Mouse (Mus musculus) liver, embryonic 12.5 days (tissue): Measurements from ENCODE around the gene Gm48551. TPM values are rescaled to one million over a fixed set of nuclear protein-coding genes. Genes with fewer than 3 reads are reported as not detected.
A peak's percentile ranks its signal among the peaks of the same experiment; 100 is the strongest.

ENCODE experiments used
- ATAC-seq: fragments of 200-750 bp; cut with Nextera tagmentation; 2 replicates; pipeline ENCODE4 v1.8.0; 2017; ENCODE audit warnings: moderate number of reproducible peaks, mild to moderate bottlenecking, moderate library complexity
- H3K27ac ChIP-seq: fragments of 300-500 bp; sonication (generic); 2 replicates; pipeline ENCODE4 v1.5.1; 2016; ENCODE audit warnings: mild to moderate bottlenecking
- H3K27me3 ChIP-seq: fragments of 300-500 bp; sonication (generic); replicated peaks from 2 replicates; pipeline ENCODE4 v1.6.1; 2016; ENCODE audit warnings: mild to moderate bottlenecking, moderate library complexity
- H3K36me3 ChIP-seq: fragments of 300-500 bp; sonication (generic); 2 replicates; pipeline ENCODE4 v1.6.1; 2016; ENCODE audit warnings: mild to moderate bottlenecking, moderate library complexity
- H3K4me1 ChIP-seq: fragments of 300-500 bp; sonication (generic); 2 replicates; pipeline ENCODE4 v1.6.1; 2016
- H3K4me2 ChIP-seq: fragments of 300-500 bp; sonication (generic); 2 replicates; pipeline ENCODE4 v1.6.1; 2016; ENCODE audit warnings: mild to moderate bottlenecking, moderate library complexity
- H3K4me3 ChIP-seq: fragments of 300-500 bp; sonication (generic); 2 replicates; pipeline ENCODE4 v1.5.1; 2016; ENCODE audit warnings: mild to moderate bottlenecking, moderate library complexity
- H3K9ac ChIP-seq: fragments of 300-500 bp; sonication (generic); 2 replicates; pipeline ENCODE4 v1.6.1; 2016; ENCODE audit warnings: mild to moderate bottlenecking, moderate library complexity
- H3K9me3 ChIP-seq: fragments of 300-500 bp; sonication (generic); replicated peaks from 2 replicates; pipeline ENCODE4 v1.6.1; 2016; ENCODE audit warnings: mild to moderate bottlenecking, moderate library complexity
- WGBS: fragments of 180-500 bp; shearing (Covaris S2); methylation state at CpG from one replicate; pipeline ENCODE4 v1.1.7; 2016; ENCODE audit not compliant: insufficient replicate concordance; 5-methylcytosine and 5-hydroxymethylcytosine counted together
- polyA plus RNA-seq: library from polyadenylated mRNA; unstranded; fragments of >200 nt; fragmentation: Nextera tagmentation; extraction: Ambion mirVana; gene quantifications from 2 replicates; pipeline ENCODE4 v1.2.1, GENCODE M21; 2016

The Gm48551 gene
- polyA plus RNA-seq, 1 experiment from 2014 or later: 0.68 TPM

DNA sequence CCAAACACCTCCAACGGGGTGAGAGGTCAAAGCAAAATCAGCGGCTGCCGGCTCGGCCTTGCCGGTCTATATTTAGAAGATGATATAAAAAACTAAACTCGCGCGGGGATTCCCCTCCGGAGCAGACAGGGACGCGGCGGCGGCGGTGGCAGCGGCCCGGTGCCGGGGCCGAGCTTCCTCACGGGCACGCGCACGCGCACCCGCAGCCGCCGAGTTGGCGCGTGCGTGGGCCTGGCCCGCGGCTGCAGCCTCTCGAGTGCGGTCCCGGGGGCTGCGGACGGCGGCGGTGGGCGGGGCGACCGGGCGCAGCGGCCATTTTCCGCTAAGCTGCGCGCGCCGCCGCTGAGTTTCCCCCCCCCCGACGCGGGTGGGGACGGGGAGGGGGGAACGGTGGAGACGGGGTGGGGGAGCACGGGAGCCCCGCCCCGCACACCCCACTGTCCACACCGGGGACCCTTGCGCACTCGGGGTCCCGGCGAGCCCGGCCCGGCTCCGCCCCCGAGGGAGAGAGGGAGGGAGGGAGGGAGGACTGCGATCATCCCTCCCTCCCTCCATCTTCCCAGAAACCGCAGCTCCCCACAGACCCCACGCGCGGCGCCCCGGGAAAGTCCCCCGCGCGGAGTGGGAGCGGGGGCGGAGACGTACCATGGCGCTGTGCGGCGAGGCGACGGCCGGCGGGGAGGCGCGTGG lies 46.0 kb downstream of the Gm48551 start:
- Histone ChIP-seq H3K27me3 (peaks cover 77% of the 10 kb centered on the region), H3K36me3 (no peaks in the 10 kb centered on the region), H3K4me2 (peak overlapping the region; percentile 99), H3K27ac (peak overlapping the region; percentile 84), H3K4me1 (peaks cover 76% of the 10 kb centered on the region), H3K4me3 (peak overlapping the region; percentile 77), H3K9ac (peak overlapping the region; percentile 76), H3K9me3 (no peaks in the 10 kb centered on the region)
- ATAC-seq: peak; percentile 17; the same call in 1 of the 2 replicates
- WGBS: 2% methylated on average over 42 of the region's 89 CpGs

DNA sequence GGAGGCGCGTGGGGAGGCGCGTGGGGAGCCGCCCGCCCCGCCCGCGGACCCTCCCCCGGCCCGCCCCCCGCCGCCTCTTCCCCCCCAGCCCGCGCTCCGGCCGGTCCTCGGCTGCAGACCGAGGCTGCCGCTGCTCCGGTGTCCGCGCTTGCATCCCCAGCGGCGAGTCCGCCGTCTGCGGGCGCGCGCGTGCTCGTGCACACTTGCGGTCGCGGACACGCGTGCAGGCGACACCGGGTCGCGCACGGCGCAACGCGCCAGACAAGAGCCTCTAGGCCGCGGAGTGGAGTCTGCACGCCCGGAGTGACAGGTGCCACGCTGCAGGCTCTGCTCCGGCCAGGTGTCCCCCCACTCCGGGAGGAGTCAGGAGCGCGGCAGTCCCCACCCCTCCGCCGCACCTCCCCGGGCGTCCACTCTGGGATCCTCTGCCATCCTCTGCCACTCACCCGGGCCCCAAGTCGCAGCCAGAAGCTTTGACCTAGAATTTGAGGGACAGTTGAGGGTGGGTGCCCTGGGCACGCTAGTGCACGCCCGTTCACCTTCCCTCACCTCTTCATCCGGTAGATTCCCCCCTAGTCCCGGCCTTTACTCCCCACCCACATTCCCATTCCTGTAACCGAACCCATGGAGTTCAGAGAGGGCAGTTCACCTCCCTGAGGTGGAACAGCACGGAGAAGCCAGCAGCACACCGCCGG lies 46.7 kb downstream of the Gm48551 start:
- no peak; the same call in 1 of the 2 replicates for ATAC-seq
- Histone ChIP-seq H3K4me2 (peak overlapping the region; percentile 99), H3K4me1 (peaks cover 69% of the 10 kb centered on the region), H3K36me3 (no peaks in the 10 kb centered on the region), H3K27ac (peak overlapping the region; percentile 84; the same call in 1 of the 2 replicates), H3K4me3 (peak overlapping the region; percentile 77), H3K9me3 (no peaks in the 10 kb centered on the region), H3K27me3 (peaks cover 70% of the 10 kb centered on the region), H3K9ac (peak overlapping the region; percentile 76)
- 3% methylated on average over 51 of the region's 70 CpGs for WGBS

DNA sequence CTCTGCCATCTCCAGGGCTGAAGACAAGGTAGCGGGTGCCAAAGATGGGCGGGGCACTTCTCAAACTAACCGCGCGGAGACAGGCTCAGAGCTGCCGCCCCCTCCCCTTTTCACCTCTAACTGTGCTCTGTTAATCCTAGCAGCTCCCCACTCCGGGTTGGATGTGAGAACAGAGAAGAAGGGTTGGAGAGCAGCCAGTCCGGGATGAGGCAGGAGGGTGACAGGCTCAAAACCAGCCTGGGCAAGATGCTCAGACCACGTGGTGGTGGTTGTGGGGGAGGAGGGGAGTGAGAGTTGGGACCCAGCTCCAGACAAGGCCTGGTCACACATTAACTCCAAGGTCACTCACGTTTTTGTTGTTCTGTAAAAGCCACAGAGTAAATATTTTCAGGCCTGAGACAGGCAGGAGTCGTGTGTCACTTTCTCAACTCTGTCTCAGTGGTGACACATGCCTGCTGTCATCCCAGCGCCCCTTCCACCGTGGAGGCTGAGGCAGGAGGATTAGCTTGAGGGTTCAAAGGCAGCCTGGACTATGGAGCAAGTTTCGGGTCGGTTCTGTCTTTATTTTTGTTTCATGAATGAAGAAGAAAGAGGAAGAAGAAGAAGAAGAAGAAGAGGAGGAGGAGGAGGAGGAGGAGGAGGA lies 47.4 kb downstream of the Gm48551 start:
- H3K4me2 ChIP-seq: peak overlapping the region; percentile 99
- ATAC-seq: no peak
- H3K4me3 ChIP-seq: peak overlapping the region; percentile 77
- no peak overlapping the region for H3K27ac ChIP-seq
- H3K4me1 ChIP-seq: peaks cover 62% of the 10 kb centered on the region
- H3K9me3 ChIP-seq: no peaks in the 10 kb centered on the region
- peaks cover 63% of the 10 kb centered on the region for H3K27me3 ChIP-seq
- 0 out of 2 replicates have a peak overlapping the region, but pooled peaks have one; percentile 76 for H3K9ac ChIP-seq
- no peaks in the 10 kb centered on the region for H3K36me3 ChIP-seq
- 17% methylated on average over 15 of the region's 15 CpGs for WGBS

DNA sequence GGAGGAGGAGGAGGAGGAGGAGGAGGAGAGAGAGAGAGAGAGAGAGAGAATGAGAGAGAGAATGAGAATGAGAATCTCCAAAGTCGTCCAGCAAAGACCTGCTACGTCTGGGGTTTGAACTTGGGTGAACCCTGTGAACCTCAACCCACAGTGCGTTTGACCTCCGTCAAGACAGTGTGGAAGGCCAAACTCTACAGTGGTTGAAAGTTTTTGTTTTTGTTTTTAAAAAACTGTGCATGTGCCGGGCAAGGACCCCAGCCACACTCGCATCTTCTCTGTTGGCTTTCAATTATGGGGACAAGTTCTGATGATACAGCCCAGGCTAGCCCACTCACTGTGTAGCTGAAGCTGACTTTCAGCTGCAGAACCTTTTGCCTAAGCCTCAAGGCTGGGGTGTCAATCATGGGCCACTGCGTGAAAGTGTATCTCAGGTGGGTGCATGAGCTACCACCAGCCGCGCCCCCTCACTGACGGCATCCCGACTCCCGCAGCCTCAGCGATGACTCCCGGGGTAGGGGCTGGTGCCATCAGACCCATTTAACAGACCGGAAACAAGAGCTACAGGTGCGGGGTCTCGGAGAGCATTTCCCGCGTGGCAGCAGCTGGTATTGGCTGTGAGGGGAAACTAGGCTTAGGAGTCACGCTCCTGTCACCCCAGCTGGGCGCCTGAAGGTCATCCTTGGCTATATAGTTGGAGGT lies 48.1 kb downstream of the Gm48551 start:
- H3K4me3 ChIP-seq: 0 out of 2 replicates have a peak overlapping the region, but pooled peaks have one; percentile 3

DNA sequence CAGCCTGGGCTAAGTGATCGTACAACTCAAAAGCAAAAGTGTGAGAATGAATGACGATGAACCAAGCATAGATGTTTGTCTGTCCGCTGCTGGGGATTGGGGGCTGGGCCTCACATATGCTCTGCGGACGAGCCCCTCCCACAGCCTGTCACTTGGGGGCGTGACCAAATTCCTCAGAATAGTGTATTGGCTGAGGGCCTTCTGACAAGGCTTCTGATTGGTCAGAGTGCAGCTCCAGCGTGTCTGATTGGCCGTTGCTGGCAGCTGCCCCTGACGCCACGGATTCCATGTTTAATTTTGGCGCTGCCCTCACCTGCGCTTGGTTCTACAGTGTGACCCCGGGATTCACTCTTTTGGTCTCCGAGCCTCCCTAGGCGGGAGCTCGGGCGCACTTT lies 48.6 kb downstream of the Gm48551 start:
- H3K27me3 ChIP-seq: peaks cover 51% of the 10 kb centered on the region
- peak; percentile 69 for ATAC-seq

More for the DNA sequence above, 48.1 kb downstream of the Gm48551 start:
- peaks cover 57% of the 10 kb centered on the region for H3K27me3 ChIP-seq
- no peak for ATAC-seq
- peaks cover 56% of the 10 kb centered on the region for H3K4me1 ChIP-seq
- H3K27ac ChIP-seq: no peak overlapping the region
- 59% methylated on average over 21 of the region's 21 CpGs for whole genome bisulfite sequencing
- H3K4me2 ChIP-seq: peak overlapping the region; percentile 54
- no peak overlapping the region for H3K9ac ChIP-seq
- H3K36me3 ChIP-seq: no peaks in the 10 kb centered on the region
- no peaks in the 10 kb centered on the region for H3K9me3 ChIP-seq

DNA sequence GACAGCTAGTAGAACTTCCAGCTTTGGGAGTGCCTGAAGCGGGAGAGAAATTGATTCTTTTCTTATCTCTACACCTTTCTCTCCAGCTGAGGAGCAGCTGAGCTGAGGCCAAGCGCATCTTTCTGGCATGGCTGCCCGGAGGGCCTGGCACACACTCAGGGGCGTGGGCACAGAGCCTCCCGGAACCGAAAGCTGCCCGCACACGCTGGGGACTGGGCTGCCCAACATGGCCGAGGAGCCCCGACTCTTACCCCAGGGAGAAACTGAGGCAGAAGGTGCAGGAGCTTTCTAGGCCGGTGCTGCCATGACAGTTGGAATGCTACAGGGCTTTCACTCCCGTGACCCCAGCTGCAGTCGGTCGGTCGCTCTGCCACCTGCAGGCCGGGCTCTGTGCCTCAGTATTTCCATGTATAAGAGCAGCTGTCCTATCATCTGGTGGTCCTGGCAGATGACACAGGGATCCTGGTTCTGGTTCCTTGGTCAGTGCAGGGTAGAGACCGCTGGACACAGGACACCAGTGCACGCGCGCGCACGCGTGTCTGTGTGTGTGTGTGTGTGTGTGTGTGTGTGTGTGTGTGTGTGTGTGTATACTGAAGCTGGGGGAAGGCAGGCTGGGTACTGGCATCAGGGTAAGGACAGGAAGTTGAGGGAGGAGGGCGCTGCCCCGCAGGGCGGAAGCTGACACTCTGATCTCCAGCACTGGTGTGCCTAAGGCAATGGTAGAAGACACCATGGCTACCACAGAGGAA lies 49.4 kb downstream of the Gm48551 start:
- Histone ChIP-seq H3K4me2 (peak overlapping the region; percentile 54), H3K27me3 (peaks cover 43% of the 10 kb centered on the region), H3K9ac (no peak overlapping the region), H3K4me1 (peaks cover 55% of the 10 kb centered on the region), H3K9me3 (no peaks in the 10 kb centered on the region), H3K4me3 (0 out of 2 replicates have a peak overlapping the region, but pooled peaks have one; percentile 8), H3K27ac (no peak overlapping the region), H3K36me3 (no peaks in the 10 kb centered on the region)
- 78% methylated on average over 26 of the region's 26 CpGs for WGBS
- ATAC-seq: no peak

More for the DNA sequence above, 48.6 kb downstream of the Gm48551 start:
- Histone ChIP-seq H3K9me3 (no peaks in the 10 kb centered on the region), H3K36me3 (no peaks in the 10 kb centered on the region), H3K4me3 (0 out of 2 replicates have a peak overlapping the region, but pooled peaks have one; percentile 8), H3K27ac (no peak overlapping the region), H3K4me2 (peak overlapping the region; percentile 54), H3K4me1 (peaks cover 55% of the 10 kb centered on the region), H3K9ac (0 out of 2 replicates have a peak overlapping the region, but pooled peaks have one; percentile 23)
- 5% methylated on average over 17 of the region's 17 CpGs for WGBS

DNA sequence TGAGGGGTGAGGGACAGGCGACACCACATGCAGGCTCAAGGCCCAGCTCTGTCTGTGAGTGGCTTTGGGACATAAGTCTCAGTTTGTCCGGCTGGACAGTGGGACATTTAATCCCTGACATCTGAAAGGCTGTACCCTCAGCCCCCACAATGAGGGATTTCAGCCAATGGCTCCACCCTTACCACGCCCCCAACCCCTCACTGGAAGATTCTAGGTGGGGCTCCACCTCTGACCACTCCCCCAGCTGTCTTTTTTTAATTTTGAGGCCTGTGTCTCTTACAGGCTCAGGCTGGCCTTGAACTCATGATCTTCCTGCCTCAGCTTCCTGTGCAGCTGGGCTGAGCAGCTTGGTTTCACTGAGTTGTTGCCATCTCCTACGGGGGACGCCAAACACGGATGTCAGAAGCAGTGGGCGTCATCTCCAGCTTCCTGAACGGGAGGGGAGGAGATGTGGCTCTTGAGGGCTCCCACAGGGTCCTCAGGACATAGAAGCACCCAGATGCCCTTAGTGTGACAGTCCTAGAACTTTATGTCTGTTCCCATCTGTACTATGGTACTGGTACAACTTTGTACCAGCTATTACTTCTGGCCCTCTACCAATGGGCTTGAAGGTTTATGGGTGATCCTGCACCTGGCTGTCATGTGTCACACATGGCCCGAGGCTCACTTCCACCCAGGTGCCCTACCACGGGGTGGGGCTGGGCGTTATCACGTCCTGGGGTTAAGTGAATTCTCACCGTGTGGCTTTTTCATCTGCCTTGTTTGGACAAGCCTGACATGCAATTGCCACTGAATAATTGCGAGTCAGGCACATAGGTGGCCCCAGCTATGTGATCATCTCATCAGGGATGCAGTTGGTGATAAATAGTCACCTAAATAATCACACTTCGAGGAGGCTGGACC lies 50.3 kb downstream of the Gm48551 start:
- peaks cover 47% of the 10 kb centered on the region for H3K4me1 ChIP-seq
- no peak overlapping the region for H3K4me3 ChIP-seq
- no peaks in the 10 kb centered on the region for H3K36me3 ChIP-seq
- no peaks in the 10 kb centered on the region for H3K9me3 ChIP-seq
- no peak overlapping the region for H3K4me2 ChIP-seq
- ATAC-seq: no peak
- peaks cover 34% of the 10 kb centered on the region for H3K27me3 ChIP-seq
- no peak overlapping the region for H3K27ac ChIP-seq
- 40% methylated on average over 15 of the region's 15 CpGs for WGBS
- H3K9ac ChIP-seq: no peak overlapping the region

DNA sequence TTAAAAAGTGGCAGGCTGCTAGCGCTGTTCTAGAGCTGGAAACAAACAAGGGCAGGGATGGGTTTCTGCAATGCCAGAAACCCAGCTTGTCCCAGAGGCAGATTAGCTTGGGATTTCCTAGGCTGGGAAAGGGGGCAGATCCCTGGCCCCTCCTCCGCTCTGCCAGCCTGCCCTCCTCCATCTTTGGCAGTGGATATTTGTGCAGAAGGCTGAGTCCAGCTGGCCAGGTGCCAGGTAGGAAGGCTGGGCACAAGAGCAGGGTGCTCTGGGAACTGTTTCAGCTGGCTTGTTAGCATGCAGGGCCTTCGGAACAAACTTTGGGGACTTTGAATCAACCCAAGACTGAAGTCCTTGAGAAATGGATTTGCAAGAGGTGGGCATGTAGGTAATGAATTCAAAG lies 51.2 kb downstream of the Gm48551 start:
- no peak overlapping the region for H3K27ac ChIP-seq
- peaks cover 26% of the 10 kb centered on the region for H3K27me3 ChIP-seq
- no peaks in the 10 kb centered on the region for H3K9me3 ChIP-seq
- no peak for ATAC-seq
- H3K4me2 ChIP-seq: no peak overlapping the region
- H3K4me3 ChIP-seq: no peak overlapping the region
- H3K36me3 ChIP-seq: no peaks in the 10 kb centered on the region
- peaks cover 39% of the 10 kb centered on the region for H3K4me1 ChIP-seq
- no peak overlapping the region for H3K9ac ChIP-seq
- 69% methylated on average over 3 of the region's 3 CpGs for WGBS

DNA sequence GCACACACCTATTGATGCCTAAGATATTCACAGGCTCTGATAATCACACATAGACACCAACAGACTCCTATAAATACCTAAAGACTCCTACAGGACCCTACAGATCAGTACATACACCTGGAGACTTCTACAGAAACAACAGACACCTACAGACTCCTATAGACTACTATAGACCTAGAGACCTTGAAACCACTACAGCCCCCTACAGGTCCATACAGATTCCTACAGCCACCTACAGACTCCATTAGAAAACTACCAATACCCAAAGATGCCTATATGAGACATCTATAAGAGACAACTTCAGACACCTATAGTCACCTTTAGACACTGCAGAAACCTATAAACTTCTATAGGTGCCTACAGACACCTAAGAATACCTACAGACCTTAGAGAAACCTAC lies 56.8 kb downstream of the Gm48551 start:
- Histone ChIP-seq H3K27me3 (peaks cover 18% of the 10 kb centered on the region; the same call in 1 of the 2 replicates), H3K4me2 (no peak overlapping the region), H3K4me1 (no peaks in the 10 kb centered on the region), H3K27ac (no peak overlapping the region), H3K36me3 (no peaks in the 10 kb centered on the region), H3K9me3 (no peaks in the 10 kb centered on the region), H3K4me3 (no peak overlapping the region), H3K9ac (no peak overlapping the region)
- no peak for ATAC-seq
